Mouse (Mus musculus) olfactory bulb, adult 2 months (tissue): Measurements from ENCODE around the gene 1700092M07Rik. TPM values are rescaled to one million over a fixed set of nuclear protein-coding genes. Genes with fewer than 3 reads are reported as not detected.
A peak's percentile ranks its signal among the peaks of the same experiment; 100 is the strongest.
"Not testable (repeated sequence)": the region's sequence is repeated elsewhere in the genome, so short reads cannot be mapped to it uniquely, and the experiment has no call there.

Experiments
- H3K27ac ChIP-seq: fragments of 200-500 bp; 2 replicates; pipeline ENCODE4 v1.5.1; 2012; ENCODE audit warnings: low read depth, low read length; ENCODE audit not compliant: insufficient read depth
- H3K4me1 ChIP-seq: fragments of 200-500 bp; 2 replicates; pipeline ENCODE4 v1.6.1; 2012; ENCODE audit warnings: low read length; ENCODE audit not compliant: control insufficient read depth, insufficient read depth
- H3K4me3 ChIP-seq: fragments of 200-500 bp; 2 replicates; pipeline ENCODE4 v1.5.1; 2012; ENCODE audit warnings: mild to moderate bottlenecking, low read depth, low read length, moderate library complexity; ENCODE audit not compliant: insufficient read depth
- CTCF ChIP-seq: fragments of 200-500 bp; IDR thresholded peaks from 2 replicates; pipeline ENCODE4 v1.5.1; 2012; ENCODE audit warnings: low read depth, mild to moderate bottlenecking, low read length, moderate library complexity; ENCODE audit not compliant: insufficient read depth
- POLR2A ChIP-seq: fragments of 200-500 bp; IDR thresholded peaks from 2 replicates; pipeline ENCODE4 v1.6.1; 2012; ENCODE audit warnings: mild to moderate bottlenecking, low read depth, low read length, moderate library complexity; ENCODE audit not compliant: insufficient read depth
- WGBS: fragments of 180-500 bp; shearing (Covaris S2); methylation state at CpG from one replicate; pipeline ENCODE4 v1.1.7; 2018; 5-methylcytosine and 5-hydroxymethylcytosine counted together
- polyA plus RNA-seq: library from polyadenylated mRNA; stranded (reverse); fragments of >200 nt; gene quantifications from 2 replicates; pipeline ENCODE4 v1.2.4, GENCODE M21; 2012; ENCODE audit warnings: low replicate concordance; ENCODE audit not compliant: missing spikeins, insufficient read depth, insufficient read length

The 1700092M07Rik gene
- polyA plus RNA-seq, 1 experiment = not detected

DNA sequence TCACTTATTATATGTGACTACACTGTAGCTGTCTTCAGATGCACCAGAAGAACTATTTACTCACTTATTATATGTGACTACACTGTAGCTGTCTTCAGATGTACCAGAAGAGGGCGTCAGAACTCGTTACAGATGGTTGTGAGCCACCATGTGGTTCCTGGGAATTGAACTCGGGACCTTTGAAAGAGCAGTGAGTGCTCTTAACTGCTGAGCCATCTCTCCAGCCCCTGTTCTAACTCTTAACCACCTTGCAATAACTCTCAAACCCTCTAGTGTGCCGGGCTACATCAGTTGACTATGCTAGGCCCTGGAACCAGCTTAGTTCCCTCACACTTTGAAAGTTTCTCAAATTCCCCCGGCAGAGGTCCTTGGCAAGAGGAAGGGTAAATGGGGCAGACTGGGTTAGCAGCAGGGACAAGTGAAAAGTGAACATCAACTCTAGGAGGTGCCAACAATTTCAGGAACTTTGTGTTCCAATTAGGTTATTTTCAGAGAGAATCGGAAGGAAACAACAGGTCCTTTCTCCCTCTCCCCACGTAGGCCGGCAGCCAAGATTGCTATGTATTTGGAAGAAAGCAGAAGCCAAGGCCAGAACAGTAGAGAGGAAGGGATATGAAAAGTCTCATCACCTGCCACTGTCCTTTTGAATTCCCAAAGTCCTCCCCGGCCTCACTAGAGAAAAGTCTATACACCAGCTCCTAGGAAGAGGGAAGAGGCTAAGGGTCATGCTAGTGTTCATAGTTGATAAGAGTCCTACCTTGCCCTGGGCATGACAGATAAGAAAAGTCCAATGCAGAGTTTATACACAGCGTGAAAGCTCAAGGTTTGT, 25.7 kb upstream of the 1700092M07Rik start:
- TF ChIP-seq POLR2A (no peak), CTCF (no peak)
- WGBS = 55% methylated on average over 10 of the region's 10 CpGs
- Histone ChIP-seq H3K4me3 (no peak overlapping the region), H3K4me1 (peaks cover 6% of the 10 kb centered on the region), H3K27ac (no peak overlapping the region)

DNA sequence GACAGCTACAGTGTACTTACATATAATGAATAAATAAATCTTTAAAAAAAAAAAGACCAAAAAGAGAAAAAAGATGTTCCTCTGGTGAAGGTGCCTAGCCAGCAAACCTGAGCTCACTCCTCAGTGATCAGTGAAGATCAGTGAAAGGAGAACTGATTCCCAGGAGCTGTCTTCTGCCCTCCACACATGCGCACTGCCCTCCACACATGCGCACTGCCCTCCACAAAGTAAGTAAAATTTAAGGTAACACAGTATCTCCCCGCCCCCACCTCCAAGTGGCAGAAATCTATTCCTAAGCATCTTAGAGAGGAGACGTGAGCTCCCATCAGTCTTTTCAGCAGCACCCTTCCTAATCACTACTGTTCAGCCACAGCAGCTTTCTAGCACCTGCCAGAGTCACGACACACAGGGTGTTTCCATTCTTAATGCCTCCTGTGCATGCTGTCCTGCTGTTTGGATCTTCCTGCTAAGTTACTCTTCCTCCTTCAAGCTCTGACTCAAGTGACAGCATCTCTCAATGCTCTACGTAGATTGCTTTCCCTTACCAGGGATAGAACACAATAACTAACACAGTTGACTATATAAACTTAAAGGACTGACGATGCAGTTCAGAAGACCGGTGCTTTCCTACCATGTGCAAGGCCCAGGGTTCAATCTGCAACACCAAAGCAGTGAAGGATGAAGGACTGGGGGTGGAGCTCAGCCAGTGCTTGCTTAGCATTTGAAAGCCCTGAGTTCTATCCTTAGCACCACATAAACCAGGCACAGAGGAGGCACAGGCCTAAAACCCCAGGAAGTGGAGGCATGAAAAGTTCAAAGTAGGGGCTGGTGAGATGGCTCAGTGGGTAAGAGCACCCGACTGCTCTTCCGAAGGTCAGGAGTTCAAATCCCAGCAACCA, 24.4 kb upstream of the 1700092M07Rik start:
- Histone ChIP-seq H3K27ac (no peak overlapping the region), H3K4me3 (no peak overlapping the region), H3K4me1 (peaks cover 10% of the 10 kb centered on the region)
- no peak for TF ChIP-seq CTCF
- no peak for TF ChIP-seq POLR2A
- WGBS = 81% methylated on average over 10 of the region's 10 CpGs

DNA sequence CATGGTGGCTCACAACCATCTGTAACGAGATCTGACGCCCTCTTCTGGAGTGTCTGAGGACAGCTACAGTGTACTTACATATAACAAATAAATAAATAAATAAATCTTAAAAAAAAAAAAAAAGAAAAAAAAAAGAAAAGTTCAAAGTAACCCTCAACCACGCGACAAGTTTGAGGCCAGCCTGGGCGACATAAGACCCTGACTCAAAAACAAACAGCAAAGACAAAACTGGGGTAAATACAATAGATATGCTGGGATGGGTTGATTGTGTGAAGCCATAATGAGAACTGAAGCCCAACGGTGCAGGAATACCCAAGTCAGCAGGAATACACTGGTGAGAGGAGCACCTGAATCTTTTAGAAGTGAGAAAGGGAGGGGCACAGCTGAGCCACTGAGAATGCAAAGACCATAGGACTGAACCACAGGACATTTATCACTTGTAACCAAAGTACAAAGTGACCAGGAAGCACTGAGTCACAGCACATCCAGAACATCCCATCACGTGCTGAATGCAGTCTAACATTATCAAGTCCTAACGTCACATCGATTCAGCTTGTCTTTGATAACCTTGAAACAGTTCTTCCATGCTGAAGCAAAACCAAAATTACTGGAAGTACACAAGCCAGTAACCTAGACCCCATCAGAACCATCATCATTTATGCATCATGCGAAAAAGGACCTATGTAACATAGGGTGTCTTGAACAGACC, 23.6 kb upstream of the 1700092M07Rik start:
- Histone ChIP-seq H3K27ac (no peak overlapping the region), H3K4me3 (no peak overlapping the region), H3K4me1 (peaks cover 7% of the 10 kb centered on the region)
- no peak for TF ChIP-seq POLR2A
- no peak for TF ChIP-seq CTCF
- WGBS = 71% methylated on average over 10 of the region's 10 CpGs

DNA sequence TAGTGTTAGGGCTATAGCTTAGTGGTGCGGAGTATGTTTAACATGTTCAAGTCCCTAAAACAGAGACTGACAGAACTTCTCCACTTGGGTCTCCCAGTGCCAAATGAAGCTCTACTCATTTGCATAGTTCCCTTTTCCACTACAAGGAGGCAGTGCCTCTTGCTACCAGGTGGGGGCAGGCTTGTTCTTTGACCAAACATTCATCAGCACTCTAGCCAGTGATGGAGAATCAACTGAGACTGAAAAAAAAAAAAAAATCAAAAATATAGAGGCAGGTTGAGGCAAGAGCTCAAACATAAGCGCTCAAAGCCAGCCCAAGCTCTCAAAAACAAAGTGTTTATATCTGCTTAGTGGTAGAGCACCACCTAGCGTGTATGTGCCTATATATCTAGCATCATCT, 22.2 kb upstream of the 1700092M07Rik start:
- no peak overlapping the region for H3K4me3 ChIP-seq
- no peak overlapping the region for H3K27ac ChIP-seq
- 61% methylated on average over 3 of the region's 3 CpGs for WGBS
- TF ChIP-seq POLR2A = no peak
- TF ChIP-seq CTCF = no peak
- peaks cover 7% of the 10 kb centered on the region for H3K4me1 ChIP-seq

DNA sequence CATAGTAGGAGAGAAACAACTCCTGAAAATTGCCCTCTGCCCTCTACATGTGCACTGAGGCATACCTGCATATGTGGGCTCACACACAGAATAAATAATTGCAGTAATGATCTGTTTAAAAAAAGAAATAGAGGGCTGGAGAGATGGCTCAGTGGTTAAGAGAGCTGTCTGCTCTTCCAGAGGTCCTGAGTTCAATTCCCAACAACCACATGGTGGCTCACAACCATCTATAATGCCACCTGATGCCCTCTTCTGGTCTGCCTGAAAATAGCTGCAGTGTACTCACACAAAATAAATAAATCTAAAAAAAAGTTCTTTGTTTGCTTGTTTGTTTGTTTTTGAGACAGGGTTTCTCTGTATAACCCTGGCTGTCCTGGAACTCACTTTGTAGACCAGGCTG, 21.5 kb upstream of the 1700092M07Rik start:
- H3K4me1 ChIP-seq, H3K4me3 ChIP-seq, H3K27ac ChIP-seq: not testable (repeated sequence)

GRCm38 (mm10) chr19:8721378-8721777, 19.1 kb upstream of the 1700092M07Rik start:
- no peak for TF ChIP-seq CTCF
- TF ChIP-seq POLR2A = no peak
- Histone ChIP-seq H3K4me1 (peaks cover 4% of the 10 kb centered on the region; the same call in 1 of the 2 replicates), H3K27ac (no peak overlapping the region), H3K4me3 (no peak overlapping the region)
- WGBS = 47% methylated on average over 1 of the region's 1 CpGs

DNA sequence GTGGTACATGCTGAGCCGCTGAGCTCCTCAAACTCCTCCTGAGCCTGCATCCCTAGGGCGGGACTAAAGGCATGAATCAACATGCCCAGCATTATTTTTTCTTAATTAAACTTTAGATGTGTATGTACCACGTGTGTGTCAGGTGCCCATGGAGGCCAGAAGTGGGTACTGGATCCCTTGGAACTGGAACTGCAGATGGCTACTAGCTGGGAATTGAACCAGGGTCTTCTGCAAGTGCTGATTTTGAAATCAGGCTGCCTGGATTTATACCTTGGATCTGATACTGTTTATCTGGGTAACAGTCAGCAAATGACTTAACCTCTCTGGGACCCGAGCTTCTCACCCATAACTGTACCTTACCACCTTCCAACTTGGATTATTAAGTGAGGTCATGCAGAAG, 18.5 kb upstream of the 1700092M07Rik start:
- no peak overlapping the region for H3K27ac ChIP-seq
- peaks cover 4% of the 10 kb centered on the region; the same call in 1 of the 2 replicates for H3K4me1 ChIP-seq
- peak overlapping the region; percentile 6; the same call in 1 of the 2 replicates for H3K4me3 ChIP-seq
- TF ChIP-seq CTCF = no peak
- TF ChIP-seq POLR2A = no peak
- WGBS = 38% methylated on average over 4 of the region's 4 CpGs

DNA sequence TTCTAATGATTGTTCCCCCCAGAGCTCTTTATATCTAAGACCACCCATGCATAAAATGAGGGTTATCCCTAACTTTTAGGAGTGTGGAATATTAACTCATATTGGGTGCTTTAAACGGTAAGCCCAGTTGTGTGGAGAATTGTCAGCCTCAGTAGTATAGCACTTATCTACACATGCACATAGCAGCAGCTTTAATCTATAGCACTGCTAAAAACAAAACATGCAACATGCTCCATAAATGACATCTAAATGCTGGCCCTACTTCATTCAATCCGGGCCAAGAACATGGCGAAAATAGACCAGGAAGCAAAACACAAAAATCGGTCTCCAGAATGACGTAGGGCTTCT, 18.0 kb upstream of the 1700092M07Rik start:
- H3K4me3 ChIP-seq = peak overlapping the region; percentile 94
- H3K27ac ChIP-seq = peak overlapping the region; percentile 97
- TF ChIP-seq POLR2A = no peak
- TF ChIP-seq CTCF = no peak
- 0% methylated on average over 5 of the region's 5 CpGs for whole genome bisulfite sequencing
- peaks cover 4% of the 10 kb centered on the region; the same call in 1 of the 2 replicates for H3K4me1 ChIP-seq

GRCm38 (mm10) chr19:8722907-8723573, 17.5 kb upstream of the 1700092M07Rik start, which contains the start of gene Slc3a2:
Slc3a2 (minus strand) TSS chr19:8723369.
- H3K4me1 ChIP-seq = peaks cover 4% of the 10 kb centered on the region; the same call in 1 of the 2 replicates
- no peak for TF ChIP-seq CTCF
- TF ChIP-seq POLR2A = peak; percentile 57; the same call in 1 of the 2 replicates
- peak within 1 kb of the TSS; percentile 94 for H3K4me3 ChIP-seq
- under 1% methylated on average over 50 of the region's 50 CpGs for WGBS
- peak within 1 kb of the TSS; percentile 97 for H3K27ac ChIP-seq
